Mouse (Mus musculus) CH12.LX (cell line): Measurements from ENCODE around the gene Gm10961.

Experiments used
- CTCF ChIP-seq, 2 experiments: IDR thresholded peaks in 1 of 2; conservative IDR thresholded peaks in 1 of 2; 2 replicates each; pipeline ENCODE4 v1.5.1; 2011 to 2012; ENCODE audit warnings: low read depth in 2 of 2, low read length in 2 of 2, improper control_type of control experiment in 1 of 2, inconsistent platforms in 1 of 2, mild to moderate bottlenecking in 1 of 2, moderate library complexity in 1 of 2
- RCOR1 ChIP-seq: conservative IDR thresholded peaks from 2 replicates; pipeline ENCODE4 v1.6.1; 2012; ENCODE audit warnings: low read depth, mild to moderate bottlenecking, inconsistent platforms, low read length, improper control_type of control experiment

- no peak for TF ChIP-seq RCOR1
- no peak for TF ChIP-seq CTCF (conservative IDR thresholded peaks at IDR 0.05 in 1 of 2, IDR thresholded peaks at IDR 0.05 in 1 of 2; ENCODE audit: low read depth in 2 of 2, low read length in 2 of 2)
These were observed 44.6 kb upstream of the Gm10961 start for GRCm38 (mm10) chr3:107586504-107586903.
